Mouse (Mus musculus): ENCODE results near the gene Pitpnc1. TPM values are rescaled to one million over a fixed set of nuclear protein-coding genes. Genes with fewer than 3 reads are reported as not detected.
A peak's percentile ranks its signal among the peaks of the same experiment; 100 is the strongest.

Pitpnc1 gene
- polyA plus RNA-seq, 1 experiment, result 26.6 TPM

DNA sequence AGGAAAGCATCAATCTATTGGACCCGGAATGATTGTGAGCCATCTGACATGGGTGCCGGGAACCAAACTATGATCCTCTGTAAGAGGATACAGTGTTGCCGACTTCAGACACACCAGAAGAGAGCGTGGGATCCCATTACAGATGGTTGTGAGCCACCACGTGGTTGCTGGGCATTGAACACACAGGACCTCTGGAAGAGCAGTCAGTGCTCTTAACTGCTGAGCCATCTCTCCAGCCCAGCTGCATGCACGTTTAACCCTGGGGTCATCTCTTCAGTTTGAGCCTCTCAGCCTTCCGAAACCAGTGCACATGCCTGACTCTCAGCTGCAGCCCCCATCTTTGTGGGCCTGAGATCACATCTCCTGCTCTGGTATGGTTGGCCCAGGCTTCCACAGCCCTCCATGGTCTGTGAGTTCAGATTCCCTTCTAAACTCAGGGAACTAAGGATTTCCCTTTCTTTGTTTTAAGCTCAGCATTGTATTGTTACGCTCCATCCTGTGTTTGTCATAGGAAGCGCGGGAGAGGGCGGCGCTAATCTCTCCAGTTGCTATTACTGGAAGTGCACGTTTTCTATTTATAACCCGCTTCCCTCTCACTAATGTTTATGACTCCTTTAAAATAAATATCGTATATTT, 135.5 kb downstream of the Pitpnc1 start:
- DNase-seq (ENCODE audit: extremely low spot score in 1 of 2, low spot score in 1 of 2), result no peak

DNA sequence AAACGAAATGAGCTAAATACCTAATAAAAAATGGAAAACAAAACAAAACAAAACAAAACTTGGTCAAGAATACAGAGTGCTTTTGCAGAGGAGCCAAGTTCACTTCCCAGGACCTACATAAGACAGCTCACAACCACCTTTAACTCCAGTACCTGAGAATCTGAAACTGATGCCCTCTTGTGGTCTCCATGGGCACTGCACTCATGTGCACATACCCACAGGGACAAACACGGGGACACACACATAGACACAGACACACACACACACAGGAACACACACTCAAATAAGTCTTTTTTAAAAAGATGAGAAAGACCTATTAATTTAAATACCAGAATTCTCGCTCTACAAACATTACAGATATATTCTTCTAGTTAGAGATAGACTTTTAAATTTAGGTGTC, 137.6 kb downstream of the Pitpnc1 start:
- DNase-seq (ENCODE audit: extremely low spot score in 1 of 2, low spot score in 1 of 2), result no peak

DNA sequence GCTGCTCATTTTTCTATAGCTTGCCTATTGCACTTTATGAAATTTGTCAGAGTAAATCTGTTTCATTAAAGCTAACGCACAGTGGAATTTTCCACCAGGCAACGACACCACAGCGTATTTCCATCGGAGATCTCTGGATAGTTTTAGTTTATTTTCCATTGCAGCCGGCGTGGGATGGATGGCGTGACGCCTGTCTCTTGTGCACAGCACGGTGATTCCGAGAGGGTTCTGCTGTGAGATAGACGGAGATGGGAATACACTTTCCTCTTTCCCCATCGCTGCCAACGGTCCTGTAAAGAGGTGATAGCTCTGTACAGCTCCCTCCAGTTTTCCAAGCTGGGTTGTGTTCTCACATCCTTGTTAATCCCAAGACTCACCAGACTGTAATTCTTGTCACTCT, 138.2 kb downstream of the Pitpnc1 start:
- DNase-seq (ENCODE audit: extremely low spot score in 1 of 2, low spot score in 1 of 2), result peak in 1 of 2 experiments; percentile 60

DNA sequence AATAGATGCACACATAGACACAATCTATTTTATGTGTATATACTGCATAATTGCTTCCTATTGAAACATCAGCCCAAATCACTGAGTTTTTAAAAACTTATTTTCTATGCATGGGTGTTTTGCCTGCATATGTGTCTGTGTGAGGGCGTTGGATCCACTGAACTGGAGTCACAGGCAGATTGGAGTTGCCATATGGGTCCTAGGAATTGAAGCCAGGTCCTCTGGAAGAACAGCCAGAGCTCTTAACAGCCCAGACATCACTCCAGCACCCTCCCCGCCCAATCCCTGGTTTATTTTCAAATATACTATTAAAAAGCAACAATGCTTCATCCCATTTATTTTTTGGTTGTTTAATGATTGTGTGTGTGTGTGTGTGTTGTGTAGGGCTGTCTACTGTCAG, 139.1 kb downstream of the Pitpnc1 start:
- no peak for DNase-seq (ENCODE audit: extremely low spot score in 1 of 2, low spot score in 1 of 2)

DNA sequence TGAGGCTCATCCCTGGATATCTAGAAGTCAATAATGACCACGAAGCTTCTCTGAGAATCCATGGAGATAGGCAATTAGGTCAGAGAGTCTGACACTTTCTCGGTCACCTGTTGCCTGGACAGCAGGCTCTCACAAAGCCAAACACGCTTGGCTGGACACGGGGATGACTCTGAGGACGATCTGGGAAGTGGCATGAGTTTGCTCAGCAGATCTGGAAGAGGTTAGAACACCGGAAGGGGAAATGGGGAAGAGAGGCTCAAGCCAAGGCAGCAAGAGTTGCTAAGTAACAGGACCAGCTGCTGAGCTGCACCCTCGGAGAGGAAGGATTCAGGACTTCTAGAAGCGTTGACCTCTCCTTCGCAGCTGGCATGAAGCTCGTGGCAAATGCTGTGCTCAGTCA, 143.2 kb downstream of the Pitpnc1 start:
- no peak for DNase-seq (ENCODE audit: extremely low spot score in 1 of 2, low spot score in 1 of 2)

DNA sequence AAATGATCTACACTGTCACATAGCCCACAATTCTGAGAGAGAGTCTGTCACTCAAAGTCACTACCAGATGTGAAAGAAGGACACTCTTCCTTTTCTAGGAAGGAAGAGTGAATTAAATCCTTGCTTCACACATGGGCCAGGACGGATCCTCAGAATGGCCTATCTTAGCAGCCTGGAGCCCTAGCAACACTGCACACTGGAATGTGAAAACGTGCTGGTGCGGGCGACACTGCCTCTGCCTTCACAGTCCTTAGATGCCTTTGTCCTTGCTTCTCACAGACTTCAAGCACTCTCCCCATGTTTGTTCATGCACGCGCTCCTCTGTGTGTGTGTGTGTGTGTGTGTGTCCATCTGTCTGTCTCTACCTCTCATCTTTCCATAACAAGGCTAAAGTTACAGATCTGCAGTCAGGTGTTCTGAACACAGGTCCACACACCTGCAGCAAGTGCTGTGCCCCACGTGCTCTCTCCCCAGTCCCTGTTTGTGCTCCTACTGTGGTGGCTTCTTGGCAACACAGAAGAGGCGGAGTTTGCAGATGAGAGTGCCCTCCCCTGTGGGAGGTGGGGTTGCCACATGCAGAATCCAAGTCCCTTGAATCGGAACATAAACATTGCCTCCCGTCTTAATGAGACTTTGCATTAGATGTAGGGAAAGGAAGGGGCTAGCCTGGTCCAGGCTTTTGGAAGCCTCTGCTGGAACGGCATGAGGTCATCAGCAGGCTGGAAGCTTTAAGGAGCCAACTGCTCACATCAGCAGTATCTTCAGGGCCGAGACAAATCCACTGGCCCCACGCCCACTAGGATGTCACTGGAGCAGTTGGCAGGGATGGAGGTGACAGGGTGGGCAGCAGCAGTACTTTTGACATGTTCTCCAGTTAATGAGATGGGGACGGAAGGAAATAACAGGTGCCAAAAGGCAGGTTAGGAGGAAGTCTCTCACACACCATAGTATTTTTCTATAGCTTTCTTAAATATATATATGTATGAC, 144.5 kb downstream of the Pitpnc1 start:
- no peak for DNase-seq (ENCODE audit: extremely low spot score in 1 of 2, low spot score in 1 of 2)

DNA sequence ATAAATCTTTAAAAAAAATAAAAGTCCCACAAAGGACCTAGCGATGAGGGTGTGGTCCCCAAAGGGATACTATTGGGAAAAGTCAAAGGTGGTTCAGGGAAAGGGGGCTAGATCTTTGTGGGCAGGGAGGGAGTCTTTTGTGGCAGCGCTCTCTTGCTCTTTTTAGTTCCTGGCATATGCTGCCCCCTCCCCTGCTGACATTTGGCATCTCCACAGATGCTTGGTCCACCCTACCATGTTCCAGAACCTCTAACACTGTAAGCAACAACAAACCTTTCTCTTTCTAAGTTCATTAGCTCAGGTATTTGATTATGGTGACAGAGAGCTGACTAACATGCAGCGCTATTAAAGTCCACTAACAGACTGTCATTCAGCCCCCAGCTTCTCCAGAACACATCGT, 145.3 kb downstream of the Pitpnc1 start:
- no peak for DNase-seq (ENCODE audit: extremely low spot score in 1 of 2, low spot score in 1 of 2)

DNA sequence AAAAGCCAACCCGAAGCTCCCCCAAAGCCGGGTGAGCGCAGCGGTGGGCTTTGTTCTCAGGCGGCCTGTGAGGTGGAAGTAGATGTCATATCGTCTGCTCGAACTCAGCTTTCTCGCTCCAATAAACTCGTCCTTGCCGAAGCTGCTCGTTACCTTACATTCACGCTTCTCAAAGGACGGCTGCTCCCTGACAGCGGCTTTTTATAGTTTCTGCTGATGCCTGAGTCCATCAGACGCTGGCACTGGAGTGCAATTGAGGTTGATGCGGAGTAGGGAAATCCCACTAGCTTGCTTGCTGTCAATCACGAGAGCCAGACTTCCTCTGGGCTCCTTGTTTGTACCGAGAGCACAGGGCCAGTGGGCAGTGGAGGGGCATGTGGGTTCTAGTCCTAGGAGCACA, 147.3 kb downstream of the Pitpnc1 start:
- no peak for DNase-seq (ENCODE audit: extremely low spot score in 1 of 2, low spot score in 1 of 2)

DNA sequence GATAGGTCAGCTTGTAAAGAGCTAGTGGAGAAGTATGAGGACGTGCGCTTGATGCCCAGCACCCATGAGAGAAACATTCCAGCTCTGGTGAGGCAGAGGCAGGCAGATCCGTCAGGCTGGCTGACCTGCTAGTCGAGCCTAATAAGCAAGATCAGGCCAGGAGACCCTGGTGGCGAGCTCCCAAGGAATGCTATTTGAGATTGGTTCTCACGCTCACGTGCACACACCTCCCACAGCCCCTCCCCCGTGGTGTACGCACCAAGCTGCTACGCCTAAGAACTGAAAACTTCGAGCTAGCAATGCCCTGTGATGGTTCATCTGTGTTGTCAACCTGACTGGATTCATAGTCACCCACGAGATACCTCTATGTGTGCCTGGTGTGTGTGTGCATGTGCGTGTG, 148.3 kb downstream of the Pitpnc1 start:
- no peak for DNase-seq (ENCODE audit: extremely low spot score in 1 of 2, low spot score in 1 of 2)

DNA sequence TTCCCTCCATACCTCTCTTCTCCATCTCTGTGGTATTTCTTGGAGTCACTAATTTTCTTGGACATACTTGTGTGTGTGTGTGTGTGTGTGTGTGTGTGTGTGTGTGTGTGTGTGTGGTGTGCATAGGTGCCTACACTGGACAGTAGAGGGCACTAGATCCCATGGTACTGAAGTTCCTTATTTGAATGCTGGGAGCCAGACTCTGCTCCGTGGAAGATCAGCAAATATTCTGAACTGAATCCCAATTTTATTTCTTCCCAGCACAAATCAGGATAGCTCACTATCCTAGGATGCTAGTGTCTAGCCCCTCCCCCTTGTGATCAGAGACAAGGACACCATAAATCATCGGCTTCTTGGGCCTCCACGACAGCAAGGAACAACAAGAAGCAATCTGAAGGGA, 148.7 kb downstream of the Pitpnc1 start:
- DNase-seq (ENCODE audit: extremely low spot score in 1 of 2, low spot score in 1 of 2), result no peak

DNA sequence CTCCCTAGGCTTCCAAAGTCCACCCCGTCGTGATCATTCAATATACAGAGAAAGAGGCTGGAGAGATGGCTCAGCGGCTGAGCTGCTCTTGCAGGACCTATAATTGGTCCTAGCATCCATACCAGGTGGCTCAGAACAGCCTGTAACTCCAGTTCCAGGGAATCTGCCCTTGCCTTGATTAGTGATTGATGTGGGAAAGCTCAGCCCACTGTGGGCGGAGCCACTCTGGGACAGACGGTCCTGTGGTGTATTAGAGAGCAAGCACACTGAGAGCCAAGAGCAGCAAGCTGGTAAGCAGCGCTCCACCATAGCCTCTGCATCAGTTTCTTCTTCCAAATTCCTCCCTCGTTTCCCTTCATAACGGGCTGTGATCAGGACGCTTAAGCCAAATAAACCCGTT, 150.6 kb downstream of the Pitpnc1 start:
- no peak for DNase-seq (ENCODE audit: extremely low spot score in 1 of 2, low spot score in 1 of 2)

DNA sequence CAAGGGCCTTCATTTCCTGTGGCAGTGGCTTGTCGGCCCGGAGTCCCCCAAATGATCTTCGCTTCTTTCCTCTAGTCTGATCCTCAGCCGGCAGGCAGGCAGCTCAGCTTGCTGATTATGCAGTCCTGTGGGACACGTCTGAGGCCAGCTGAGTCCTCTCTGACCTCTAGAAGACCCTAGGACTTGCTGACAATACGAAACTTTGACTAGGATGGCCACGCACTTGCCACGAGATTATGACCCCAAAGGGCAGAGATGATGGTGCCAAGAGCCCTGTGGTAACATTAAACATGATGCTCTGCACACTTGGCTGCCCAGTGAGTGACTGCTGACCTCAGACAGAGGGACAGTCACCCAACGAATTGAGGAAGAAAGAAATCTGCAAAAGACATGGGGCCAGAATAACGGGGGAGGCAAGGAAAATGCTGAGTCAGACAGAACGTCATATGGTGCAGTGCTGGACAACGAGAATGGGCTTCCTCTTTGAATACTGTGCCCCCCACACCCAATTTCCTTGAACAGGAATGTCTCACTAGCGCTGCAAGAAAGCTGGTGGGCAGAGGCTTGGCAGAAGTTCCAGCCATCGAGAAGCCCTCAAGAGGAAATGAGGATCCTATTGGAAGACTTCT, 152.7 kb downstream of the Pitpnc1 start:
- no peak for DNase-seq (ENCODE audit: extremely low spot score in 1 of 2, low spot score in 1 of 2)

DNA sequence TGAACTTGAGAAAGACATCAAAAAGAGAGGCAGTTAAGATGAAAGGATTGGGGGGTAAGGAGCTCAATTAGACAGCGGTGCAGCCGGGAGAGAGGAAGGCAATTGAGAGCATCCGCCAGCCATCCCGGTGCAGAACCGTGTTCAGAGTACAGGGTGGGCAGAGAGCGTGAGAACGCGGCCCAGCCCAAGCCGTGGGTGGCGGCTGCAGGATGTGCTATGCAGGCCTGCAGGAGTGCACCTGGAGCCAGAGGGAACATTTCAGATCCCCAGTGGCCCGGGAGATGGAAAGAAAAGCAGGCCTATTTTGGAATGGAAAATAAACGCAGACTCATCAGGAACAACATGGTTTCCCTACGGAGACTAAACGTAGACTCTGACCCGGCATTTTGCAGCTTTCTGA, 155.0 kb downstream of the Pitpnc1 start:
- DNase-seq (ENCODE audit: extremely low spot score in 1 of 2, low spot score in 1 of 2), result no peak

DNA sequence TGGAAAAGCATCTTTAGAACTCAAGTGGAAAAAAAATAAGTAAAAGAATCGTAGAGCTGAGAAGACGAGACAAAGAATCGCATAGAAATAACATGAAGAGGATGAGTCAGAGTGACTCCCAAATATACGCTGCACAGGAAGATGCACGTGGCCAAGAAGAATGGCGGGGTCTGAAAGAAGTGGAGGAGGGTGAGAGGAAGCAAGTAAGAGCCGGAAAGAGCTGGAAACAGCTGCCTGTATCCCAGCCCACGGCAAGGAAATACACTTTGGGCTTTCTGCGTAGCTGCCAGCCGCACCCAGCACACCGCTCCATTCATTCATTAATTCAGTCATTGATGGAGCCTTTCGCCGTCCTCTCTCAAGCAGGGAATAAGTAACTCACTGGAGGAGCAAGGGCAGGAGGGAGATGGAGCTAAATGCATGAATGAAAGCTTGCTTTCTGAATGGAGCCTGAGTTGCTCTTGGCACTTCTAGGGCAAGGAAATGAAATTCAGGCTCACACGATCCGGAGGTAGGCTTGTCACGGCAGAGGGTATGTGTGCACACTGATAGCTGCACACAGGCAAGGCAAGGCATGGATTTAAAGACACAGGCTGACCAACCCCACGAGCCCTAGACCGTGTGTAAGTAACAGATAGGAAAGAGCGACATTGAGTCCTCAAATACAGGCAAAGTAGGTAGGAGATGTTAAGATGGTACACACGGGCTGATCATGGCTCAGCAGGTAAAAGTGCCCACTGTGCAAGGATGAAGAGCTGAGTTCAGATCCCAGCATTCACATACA, 160.0 kb downstream of the Pitpnc1 start:
- peak; percentile 18 to 66 for DNase-seq (ENCODE audit: extremely low spot score in 1 of 2, low spot score in 1 of 2)

DNA sequence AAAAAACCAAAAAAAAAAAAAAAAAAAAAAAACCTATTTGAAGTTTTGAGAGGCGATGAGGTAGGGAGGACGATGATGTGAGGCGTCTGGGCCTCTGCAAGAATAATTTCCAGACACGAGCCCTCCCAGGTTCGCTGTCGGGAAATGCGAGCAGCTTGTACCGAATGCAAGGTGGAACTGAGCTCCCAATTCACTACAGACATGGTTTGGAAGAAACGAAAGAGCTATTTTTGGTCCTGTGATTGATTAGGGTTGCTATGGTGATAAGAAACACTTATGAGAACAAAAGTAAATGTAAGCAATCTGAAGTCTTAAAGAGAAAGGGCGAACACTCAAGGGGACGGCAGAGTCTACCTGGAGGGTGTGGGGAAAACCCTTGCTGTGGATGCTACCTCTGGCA, 164.3 kb downstream of the Pitpnc1 start:
- no peak for DNase-seq (ENCODE audit: extremely low spot score in 1 of 2, low spot score in 1 of 2)

DNA sequence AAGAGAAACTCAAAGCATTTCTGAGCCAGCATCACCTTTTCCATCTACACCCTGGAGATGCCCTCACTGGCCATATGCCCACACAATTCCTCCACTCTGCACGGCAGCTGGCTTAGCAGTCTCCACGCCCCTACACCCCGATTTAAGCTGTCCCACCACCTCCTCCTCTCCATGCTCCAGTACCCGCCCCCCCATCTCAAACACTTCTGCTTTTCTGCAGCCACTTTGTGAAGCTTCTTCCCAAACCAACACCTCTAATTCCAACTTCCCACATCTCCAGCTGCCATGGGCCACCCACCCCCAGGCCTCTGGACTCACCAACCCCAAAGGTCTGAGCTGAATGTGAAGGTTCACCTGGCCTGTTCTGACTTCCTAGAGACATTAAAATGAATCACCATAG, 168.4 kb downstream of the Pitpnc1 start:
- peak in 1 of 2 experiments; percentile 47 for DNase-seq (ENCODE audit: extremely low spot score in 1 of 2, low spot score in 1 of 2)

DNA sequence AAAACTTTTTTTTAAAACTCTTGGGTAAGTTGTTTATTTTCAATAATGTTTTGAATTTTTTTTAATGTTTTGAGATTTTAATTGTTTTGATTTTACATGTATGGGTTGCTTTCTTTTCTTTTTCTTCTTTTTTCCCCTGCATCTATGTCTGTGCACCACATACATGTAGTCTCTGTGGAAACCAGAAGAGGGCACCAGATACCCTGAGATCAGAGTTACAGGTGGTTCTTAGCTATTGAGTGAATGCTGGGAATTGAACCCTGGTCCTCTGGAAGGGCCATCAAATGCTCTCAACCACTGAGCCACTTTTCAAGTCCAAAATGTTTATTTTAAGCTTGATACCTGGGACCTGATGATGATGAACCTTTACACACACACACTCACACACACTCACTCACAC, 170.3 kb downstream of the Pitpnc1 start:
- no peak for DNase-seq (ENCODE audit: extremely low spot score in 1 of 2, low spot score in 1 of 2)

DNA sequence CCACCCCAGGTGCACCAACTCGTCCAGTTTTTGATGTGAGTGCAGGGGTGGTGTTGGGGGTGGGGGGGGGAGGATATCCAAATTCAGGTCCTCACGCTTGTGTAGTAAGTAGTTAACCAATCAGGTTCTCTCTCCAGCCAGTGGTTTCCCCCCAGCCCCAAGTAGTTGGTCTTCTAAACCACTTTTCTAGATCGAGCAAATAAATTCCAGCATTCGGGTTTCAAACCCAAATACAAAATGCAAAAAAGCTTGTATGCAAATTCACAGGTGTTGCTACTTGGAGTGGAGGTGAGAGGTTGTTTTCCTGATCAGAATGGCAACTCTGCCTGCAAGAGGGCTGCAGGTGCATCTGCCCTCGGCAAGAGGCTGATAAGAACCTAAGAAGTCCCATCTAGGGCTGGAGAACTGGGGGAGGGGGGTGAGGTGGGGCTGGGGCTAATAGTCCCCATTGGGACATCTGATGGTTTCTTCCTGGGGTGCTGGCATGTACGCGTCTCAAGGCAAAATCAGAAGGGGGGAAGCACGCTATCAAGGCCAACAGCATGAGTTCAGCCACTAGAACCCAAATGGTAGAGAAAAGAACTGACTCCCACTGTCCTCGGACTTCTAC, 170.9 kb downstream of the Pitpnc1 start:
- no peak for DNase-seq (ENCODE audit: extremely low spot score in 1 of 2, low spot score in 1 of 2)

DNA sequence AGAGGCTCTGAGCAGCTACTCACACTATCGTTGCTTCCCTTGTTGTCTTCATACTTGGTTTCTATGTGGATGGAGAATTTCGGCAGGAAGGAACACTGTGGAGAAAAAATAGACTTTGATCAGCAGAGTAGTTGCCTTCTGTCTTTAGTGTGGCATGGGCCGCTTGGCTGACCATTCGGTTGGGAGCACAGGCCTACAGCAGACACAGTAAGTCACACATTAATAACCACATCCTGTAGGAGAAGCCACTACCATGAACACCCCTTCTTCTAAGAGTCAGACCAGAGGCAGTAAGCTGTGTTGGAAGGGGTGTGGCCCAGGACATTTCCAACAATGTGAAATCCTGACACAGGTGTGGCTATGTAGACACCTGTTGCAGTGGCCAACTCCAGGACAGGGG, 174.3 kb downstream of the Pitpnc1 start:
- no peak for DNase-seq (ENCODE audit: extremely low spot score in 1 of 2, low spot score in 1 of 2)

DNA sequence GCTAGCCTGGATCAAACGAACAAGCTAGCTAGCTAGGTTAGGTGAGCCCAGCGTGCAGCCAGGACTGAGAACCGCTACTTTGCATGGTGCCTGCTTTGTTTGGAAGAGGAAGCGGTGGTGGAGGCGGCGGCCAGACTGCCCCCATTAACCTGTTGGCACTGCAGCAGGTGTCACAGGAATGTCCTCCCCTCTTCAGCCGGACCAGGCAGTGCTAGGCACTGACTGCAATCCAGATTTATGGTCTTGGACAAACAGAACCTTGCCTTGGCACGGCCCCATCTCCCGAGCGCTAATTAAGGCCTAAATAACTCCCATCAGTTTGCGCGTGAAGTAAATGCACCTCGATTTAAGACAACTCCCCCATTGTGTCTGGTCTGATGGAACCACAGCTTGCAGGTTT, 178.5 kb downstream of the Pitpnc1 start:
- DNase-seq (ENCODE audit: extremely low spot score in 1 of 2, low spot score in 1 of 2), result no peak
